Mouse (Mus musculus) hindbrain, embryonic 12.5 days (tissue): Measurements from ENCODE around the gene Fam107b. TPM values are rescaled to one million over a fixed set of nuclear protein-coding genes. Genes with fewer than 3 reads are reported as not detected.
"Not testable (repeated sequence)": the region's sequence is repeated elsewhere in the genome, so short reads cannot be mapped to it uniquely, and the experiment has no call there.

Experiments used
- ATAC-seq: fragments of 200-750 bp; cut with Nextera tagmentation; 2 replicates; pipeline ENCODE4 v1.8.0; 2017; ENCODE audit warnings: moderate TSS enrichment; ENCODE audit not compliant: low FRiP score
- H3K27ac ChIP-seq: fragments of 300-500 bp; sonication (generic); 2 replicates; pipeline ENCODE4 v1.5.1; 2016; ENCODE audit warnings: mild to moderate bottlenecking
- H3K27me3 ChIP-seq: fragments of 300-500 bp; sonication (generic); 2 replicates; pipeline ENCODE4 v1.6.1; 2016; ENCODE audit warnings: mild to moderate bottlenecking
- H3K36me3 ChIP-seq: fragments of 300-500 bp; sonication (generic); 2 replicates; pipeline ENCODE4 v1.6.1; 2016; ENCODE audit warnings: mild to moderate bottlenecking
- H3K4me1 ChIP-seq: fragments of 300-500 bp; sonication (generic); 2 replicates; pipeline ENCODE4 v1.6.1; 2016
- H3K4me2 ChIP-seq: fragments of 300-500 bp; sonication (generic); replicated peaks from 2 replicates; pipeline ENCODE4 v1.6.1; 2016; ENCODE audit warnings: mild to moderate bottlenecking
- H3K4me3 ChIP-seq: fragments of 300-500 bp; sonication (generic); 2 replicates; pipeline ENCODE4 v1.5.1; 2016; ENCODE audit warnings: mild to moderate bottlenecking
- H3K9ac ChIP-seq: fragments of 300-500 bp; sonication (generic); 2 replicates; pipeline ENCODE4 v1.6.1; 2016; ENCODE audit warnings: mild to moderate bottlenecking, moderate library complexity
- H3K9me3 ChIP-seq: fragments of 300-500 bp; sonication (generic); replicated peaks from 2 replicates; pipeline ENCODE4 v1.6.1; 2016; ENCODE audit warnings: mild to moderate bottlenecking
- WGBS: fragments of 180-500 bp; shearing (Covaris S2); methylation state at CpG from one replicate; pipeline ENCODE4 v1.1.7; 2016; 5-methylcytosine and 5-hydroxymethylcytosine counted together
- polyA plus RNA-seq: library from polyadenylated mRNA; unstranded; fragments of >200 nt; fragmentation: Nextera tagmentation; extraction: Ambion mirVana; gene quantifications from 2 replicates; pipeline ENCODE4 v1.2.1, GENCODE M21; 2016

Fam107b gene
- polyA plus RNA-seq, 1 experiment from 2014 or later, result 48.4 TPM

DNA sequence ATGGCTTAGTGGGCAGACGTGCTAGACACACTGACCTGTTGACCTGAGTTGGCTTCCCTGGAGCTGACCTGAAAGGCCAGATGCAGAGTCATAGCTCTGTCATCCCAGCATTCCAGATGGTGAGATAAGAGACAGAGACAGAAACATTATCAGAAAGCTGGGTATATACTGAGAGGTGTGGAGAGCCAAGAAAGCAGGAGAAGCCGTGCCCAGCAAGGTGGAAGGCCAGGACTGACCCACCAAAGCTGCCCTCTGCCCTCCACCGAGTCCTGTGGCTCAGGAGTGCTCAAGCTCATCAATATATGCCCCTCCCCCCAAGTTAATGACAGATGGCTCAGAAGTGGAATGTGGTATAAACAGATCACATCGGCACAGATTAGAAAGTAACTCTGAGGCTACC, 112.4 kb downstream of the Fam107b start:
- H3K4me1 ChIP-seq, result peaks cover 16% of the 10 kb centered on the region
- no peak overlapping the region for H3K4me2 ChIP-seq
- H3K27me3 ChIP-seq, result no peaks in the 10 kb centered on the region
- H3K4me3 ChIP-seq, result no peak overlapping the region
- 57% methylated on average over 4 of the region's 4 CpGs for WGBS
- peak overlapping the region; percentile 81; the same call in 1 of the 2 replicates for H3K27ac ChIP-seq
- ATAC-seq, result 0 out of 2 replicates have a peak, but pooled peaks have one; percentile 42
- H3K9me3 ChIP-seq, result no peaks in the 10 kb centered on the region
- H3K9ac ChIP-seq, result no peak overlapping the region
- no peaks in the 10 kb centered on the region for H3K36me3 ChIP-seq

DNA sequence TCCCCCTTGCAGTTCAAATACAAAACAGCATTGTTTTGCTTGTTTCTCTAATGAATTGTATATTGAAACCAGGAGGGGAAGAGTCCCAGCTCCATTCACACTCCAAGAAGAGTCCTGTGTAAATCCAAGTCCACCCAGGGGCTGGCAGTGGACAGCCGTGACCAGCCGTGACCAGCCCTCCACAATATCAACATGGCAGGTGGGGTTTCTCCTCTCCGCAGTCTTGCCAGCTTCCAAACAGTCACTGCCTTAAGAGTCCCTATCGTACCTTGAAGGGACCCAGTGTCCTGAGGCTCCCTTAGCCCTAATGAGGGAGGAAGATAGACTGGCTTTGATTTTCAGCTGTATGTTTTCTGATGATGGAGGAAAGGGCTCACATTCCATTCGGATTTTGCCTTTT, 113.1 kb downstream of the Fam107b start:
- ATAC-seq, result peak; percentile 62
- Histone ChIP-seq H3K9ac (no peak overlapping the region), H3K27me3 (no peaks in the 10 kb centered on the region), H3K4me1 (peaks cover 16% of the 10 kb centered on the region), H3K36me3 (no peaks in the 10 kb centered on the region), H3K4me3 (no peak overlapping the region), H3K27ac (peak overlapping the region; percentile 81), H3K4me2 (peak overlapping the region; percentile 19), H3K9me3 (no peaks in the 10 kb centered on the region)
- 56% methylated on average over 5 of the region's 5 CpGs for WGBS

DNA sequence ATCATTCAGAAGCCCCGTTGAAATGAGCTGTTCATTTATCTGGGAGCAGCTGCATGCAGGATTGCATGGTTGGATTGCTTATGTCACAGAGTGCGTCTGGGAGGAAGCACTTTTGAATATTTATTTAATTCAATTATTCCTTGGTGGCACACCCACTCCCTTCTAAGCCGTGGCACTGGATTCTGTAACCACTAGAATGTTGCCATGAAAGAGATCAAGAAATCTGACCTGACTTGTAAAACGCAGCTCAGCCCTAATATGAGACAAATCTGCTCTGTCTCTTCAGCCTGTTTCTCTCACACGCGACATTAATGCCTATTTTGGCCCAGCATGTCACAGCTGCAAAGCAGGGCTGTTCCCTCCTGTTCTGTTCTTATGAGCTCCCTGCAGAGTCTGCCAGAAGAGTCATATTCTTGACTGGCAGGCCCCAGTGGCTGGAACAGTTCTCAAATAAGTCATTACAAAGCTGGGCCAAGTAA, 113.5 kb downstream of the Fam107b start:
- WGBS, result 27% methylated on average over 6 of the region's 6 CpGs
- Histone ChIP-seq H3K4me3 (no peak overlapping the region), H3K9me3 (no peaks in the 10 kb centered on the region), H3K4me2 (peak overlapping the region; percentile 19), H3K27ac (peak overlapping the region; percentile 81), H3K4me1 (peaks cover 16% of the 10 kb centered on the region), H3K36me3 (no peaks in the 10 kb centered on the region), H3K27me3 (no peaks in the 10 kb centered on the region), H3K9ac (no peak overlapping the region)
- peak; percentile 82 for ATAC-seq

DNA sequence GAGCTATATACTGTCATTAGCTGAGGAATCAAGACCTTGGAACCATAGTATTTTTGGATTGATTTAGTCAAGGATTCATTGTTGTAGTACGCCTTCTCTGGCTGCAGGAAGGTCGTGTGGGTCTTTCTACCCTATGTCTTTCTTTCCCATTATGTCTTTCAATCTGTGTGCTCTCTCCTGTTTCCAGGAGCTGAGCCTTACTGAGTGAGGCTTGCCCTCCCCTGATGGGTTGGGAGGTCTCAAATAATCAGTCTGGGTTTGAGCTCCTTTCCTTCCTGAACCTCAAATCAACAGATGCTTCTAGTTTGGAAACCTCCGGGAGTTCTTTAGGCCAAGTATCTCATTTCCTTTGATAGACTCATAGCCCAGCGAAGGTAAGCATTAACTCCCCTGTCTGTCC, 119.9 kb downstream of the Fam107b start:
- H3K27ac ChIP-seq, result no peak overlapping the region

DNA sequence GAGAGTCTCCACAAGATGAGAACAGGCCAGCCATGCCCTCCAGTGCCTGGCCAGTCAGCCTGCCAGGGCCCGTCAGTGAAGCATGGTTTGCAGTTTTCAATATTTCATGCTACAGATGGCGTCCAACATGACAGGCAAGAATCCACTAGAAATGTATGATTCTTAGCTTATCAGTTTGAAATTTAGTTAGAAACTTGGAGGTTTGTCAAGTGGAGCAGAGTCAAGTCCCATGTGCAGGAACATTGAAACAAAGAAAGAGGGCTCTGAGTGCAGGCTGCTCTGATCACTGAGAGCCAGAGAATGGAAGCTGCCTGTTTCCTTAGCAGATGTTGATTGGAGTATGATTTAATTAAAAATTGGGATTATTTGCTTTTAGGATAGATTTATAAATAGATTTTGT, 122.5 kb downstream of the Fam107b start:
- no peak overlapping the region for H3K4me2 ChIP-seq
- H3K9ac ChIP-seq, result no peak overlapping the region
- no peak overlapping the region for H3K4me3 ChIP-seq
- H3K9me3 ChIP-seq, result no peaks in the 10 kb centered on the region
- ATAC-seq, result no peak
- H3K36me3 ChIP-seq, result no peaks in the 10 kb centered on the region
- no peak overlapping the region for H3K27ac ChIP-seq
- no peaks in the 10 kb centered on the region for H3K27me3 ChIP-seq
- WGBS, result 88% methylated on average over 2 of the region's 2 CpGs
- no peaks in the 10 kb centered on the region for H3K4me1 ChIP-seq

More for the DNA sequence above, 119.9 kb downstream of the Fam107b start:
- Histone ChIP-seq H3K36me3 (no peaks in the 10 kb centered on the region), H3K4me1 (no peaks in the 10 kb centered on the region), H3K4me3 (no peak overlapping the region), H3K9me3 (no peaks in the 10 kb centered on the region), H3K9ac (no peak overlapping the region), H3K4me2 (no peak overlapping the region), H3K27me3 (no peaks in the 10 kb centered on the region)
- 66% methylated on average over 4 of the region's 4 CpGs for WGBS
- ATAC-seq, result no peak

DNA sequence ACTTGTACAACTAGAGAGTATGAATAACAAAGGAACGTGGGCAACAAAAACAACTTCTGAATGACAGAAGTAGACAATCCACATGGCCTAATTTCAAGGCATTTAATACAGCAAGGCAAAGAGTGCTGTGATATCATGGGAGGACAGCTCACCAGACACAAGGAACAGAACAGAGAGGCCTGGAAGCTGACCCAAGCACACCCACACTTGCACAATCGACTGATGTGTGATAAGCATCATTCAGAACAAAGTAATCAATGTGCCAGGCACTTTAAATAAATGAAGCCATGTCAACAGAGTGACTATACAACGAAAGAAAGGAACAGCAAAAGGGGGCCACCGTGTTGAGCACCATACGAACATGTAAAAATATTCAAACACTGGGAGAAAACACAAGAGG, 125.6 kb downstream of the Fam107b start:
- ATAC-seq, result no peak
- H3K36me3 ChIP-seq, result no peaks in the 10 kb centered on the region
- H3K9ac ChIP-seq, result no peak overlapping the region
- no peak overlapping the region for H3K4me2 ChIP-seq
- WGBS, result 82% methylated on average over 5 of the region's 5 CpGs
- peaks cover 2% of the 10 kb centered on the region; the same call in 1 of the 2 replicates for H3K4me1 ChIP-seq
- H3K27ac ChIP-seq, result no peak overlapping the region
- H3K27me3 ChIP-seq, result no peaks in the 10 kb centered on the region
- H3K4me3 ChIP-seq, result no peak overlapping the region
- no peaks in the 10 kb centered on the region for H3K9me3 ChIP-seq

DNA sequence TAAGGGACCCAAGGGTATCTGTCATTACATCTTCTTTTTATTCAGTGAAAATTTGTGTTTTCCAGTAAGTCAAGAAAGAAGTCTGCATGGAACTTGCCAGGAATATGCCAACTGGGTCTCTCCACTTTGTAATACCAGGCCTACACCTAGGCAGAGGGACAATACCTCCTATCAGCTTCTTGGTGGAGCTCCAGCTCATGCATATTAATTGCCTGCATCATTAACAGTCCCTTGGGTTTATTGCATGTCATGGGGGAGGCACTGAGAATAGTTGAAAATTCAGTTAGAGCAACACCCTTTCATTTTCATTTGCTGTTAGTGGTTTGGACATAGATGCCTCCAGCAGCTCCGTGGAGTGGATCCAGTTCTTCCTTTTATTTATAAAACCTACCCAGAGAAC, 130.1 kb downstream of the Fam107b start:
- ATAC-seq, result no peak
- Histone ChIP-seq H3K27ac (no peak overlapping the region), H3K27me3 (no peaks in the 10 kb centered on the region), H3K4me2 (no peak overlapping the region), H3K4me1 (peaks cover 2% of the 10 kb centered on the region; the same call in 1 of the 2 replicates), H3K4me3 (no peak overlapping the region), H3K9me3 (no peaks in the 10 kb centered on the region), H3K36me3 (no peaks in the 10 kb centered on the region), H3K9ac (no peak overlapping the region)
- 84% methylated on average over 1 of the region's 1 CpGs for WGBS

DNA sequence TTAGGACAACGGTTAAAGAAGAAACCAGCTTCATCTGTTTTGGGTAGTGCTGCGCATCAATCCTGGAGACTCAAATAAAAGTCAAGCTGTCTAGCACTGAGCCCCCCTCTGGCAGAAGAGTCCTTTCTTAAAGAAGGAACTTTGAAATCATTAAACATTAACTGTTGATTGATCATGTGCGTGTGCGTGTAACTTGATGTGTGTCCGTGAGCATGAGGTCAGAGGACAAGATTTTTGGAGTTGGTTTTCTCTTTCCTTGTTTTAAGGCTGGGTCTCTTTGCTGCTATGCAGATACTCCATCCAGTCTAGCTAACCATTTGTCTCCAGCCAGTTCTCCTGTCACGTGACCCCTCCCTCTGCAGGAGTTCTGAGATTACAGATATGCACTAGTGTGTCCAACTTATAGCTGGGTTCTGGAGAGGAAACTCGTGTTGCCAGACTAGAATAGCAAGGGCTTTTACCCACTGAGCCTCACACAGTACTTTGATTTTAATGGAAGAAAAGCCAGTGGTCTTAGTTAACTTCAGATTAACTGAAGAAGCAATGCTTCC, 132.4 kb downstream of the Fam107b start:
- WGBS, result 81% methylated on average over 7 of the region's 7 CpGs
- Histone ChIP-seq H3K9me3 (no peaks in the 10 kb centered on the region), H3K4me3 (no peak overlapping the region)

DNA sequence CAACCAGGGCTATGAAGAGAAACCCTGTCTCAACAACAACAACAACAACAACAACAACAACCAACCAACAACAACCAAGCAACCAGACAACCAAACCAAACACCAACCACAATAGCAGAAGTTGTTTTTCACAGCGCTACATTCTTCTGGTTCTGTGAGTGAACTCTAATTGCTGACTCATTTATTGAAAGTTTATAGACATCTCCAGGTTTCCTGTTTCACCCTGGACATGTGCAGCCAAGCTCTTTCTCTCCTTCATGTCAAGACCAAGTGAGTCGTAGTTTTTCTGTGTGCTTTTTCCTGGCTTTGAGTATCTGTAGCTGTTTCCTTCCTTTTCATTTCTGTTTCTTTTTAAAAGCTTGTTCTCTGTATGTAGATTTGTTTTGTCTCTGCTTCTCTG, 133.5 kb downstream of the Fam107b start:
- no peak for ATAC-seq

More for the DNA sequence above, 132.4 kb downstream of the Fam107b start:
- H3K27me3 ChIP-seq, result no peaks in the 10 kb centered on the region
- peaks cover 2% of the 10 kb centered on the region; the same call in 1 of the 2 replicates for H3K4me1 ChIP-seq
- no peak overlapping the region for H3K9ac ChIP-seq
- ATAC-seq, result no peak
- H3K27ac ChIP-seq, result no peak overlapping the region
- no peaks in the 10 kb centered on the region for H3K36me3 ChIP-seq
- H3K4me2 ChIP-seq, result no peak overlapping the region

DNA sequence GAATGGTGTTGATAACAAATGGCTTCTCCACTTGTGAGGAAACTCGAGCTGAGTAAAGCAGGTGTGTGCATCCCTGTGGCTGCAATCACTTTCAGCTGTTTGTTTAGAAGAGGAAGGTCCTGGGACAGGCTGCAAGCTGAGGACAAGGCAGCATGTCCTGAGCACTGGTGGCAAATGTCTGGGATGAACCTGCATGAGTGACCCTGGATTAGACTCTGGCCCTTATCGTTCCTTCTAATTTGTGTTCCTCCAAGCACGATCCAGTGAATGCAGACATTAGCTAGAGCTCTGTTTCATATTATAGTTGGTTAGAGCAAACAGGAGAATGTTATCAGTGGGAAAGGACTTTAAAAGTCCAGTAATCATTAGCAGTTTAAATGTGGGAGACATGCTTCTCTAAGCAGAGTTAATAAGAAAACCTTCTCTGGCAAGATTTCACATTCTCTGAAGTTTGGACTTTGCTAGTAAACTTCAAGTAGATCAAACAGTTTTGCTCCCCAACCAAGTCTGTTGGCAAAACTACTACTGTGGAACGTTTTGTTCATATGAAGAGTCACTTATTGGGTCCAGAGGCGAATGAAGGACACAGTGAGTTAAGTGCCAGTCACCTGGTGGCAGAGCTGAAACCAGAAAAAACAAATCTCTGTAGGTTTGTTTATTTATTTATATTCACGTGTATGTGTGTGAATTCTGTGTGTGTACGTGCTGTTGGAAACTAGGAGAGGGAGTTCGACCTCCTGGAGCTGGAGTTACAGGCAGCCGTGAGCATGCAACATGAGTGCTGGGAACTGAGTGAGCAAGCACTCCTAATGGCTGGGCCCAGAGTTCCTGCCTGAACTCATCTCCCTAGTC, 134.2 kb downstream of the Fam107b start:
- no peak for ATAC-seq
- WGBS, result 75% methylated on average over 9 of the region's 9 CpGs
- no peak overlapping the region for H3K27ac ChIP-seq

More for the DNA sequence above, 133.5 kb downstream of the Fam107b start:
- Histone ChIP-seq H3K4me2 (no peak overlapping the region), H3K27me3 (no peaks in the 10 kb centered on the region), H3K9ac (no peak overlapping the region), H3K4me3 (no peak overlapping the region), H3K4me1 (peaks cover 2% of the 10 kb centered on the region; the same call in 1 of the 2 replicates), H3K27ac (no peak overlapping the region), H3K9me3 (no peaks in the 10 kb centered on the region), H3K36me3 (no peaks in the 10 kb centered on the region)
- WGBS, result 90% methylated on average over 2 of the region's 2 CpGs

DNA sequence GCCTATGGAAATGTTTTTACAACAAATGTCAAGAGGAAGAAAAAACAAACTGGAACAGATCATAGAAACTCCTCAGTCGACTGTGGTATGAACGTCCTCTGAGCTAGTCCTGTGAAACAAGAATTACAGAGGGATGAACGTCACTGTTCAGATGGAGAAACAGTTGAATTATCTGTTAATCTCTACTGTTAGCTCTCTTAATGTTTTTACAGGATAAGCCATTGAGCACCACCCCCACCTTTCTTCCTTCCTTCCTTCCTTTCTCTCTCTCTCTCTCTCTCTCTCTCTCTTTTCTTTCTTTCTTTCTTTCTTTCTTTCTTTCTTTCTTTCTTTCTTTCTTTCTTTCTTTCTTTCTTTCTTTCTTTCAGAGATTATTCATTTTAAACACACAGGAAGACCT, 135.0 kb downstream of the Fam107b start:
- H3K4me3 ChIP-seq, H3K9ac ChIP-seq, H3K27me3 ChIP-seq, H3K4me1 ChIP-seq, H3K36me3 ChIP-seq, H3K4me2 ChIP-seq, ATAC-seq, H3K27ac ChIP-seq, H3K9me3 ChIP-seq: not testable (repeated sequence)
- WGBS, result 76% methylated on average over 3 of the region's 3 CpGs

More for the DNA sequence above, 134.2 kb downstream of the Fam107b start:
- Histone ChIP-seq H3K9ac (no peak overlapping the region), H3K9me3 (no peaks in the 10 kb centered on the region), H3K4me1 (peaks cover 2% of the 10 kb centered on the region; the same call in 1 of the 2 replicates), H3K4me2 (no peak overlapping the region), H3K36me3 (no peaks in the 10 kb centered on the region), H3K4me3 (no peak overlapping the region), H3K27me3 (no peaks in the 10 kb centered on the region)

DNA sequence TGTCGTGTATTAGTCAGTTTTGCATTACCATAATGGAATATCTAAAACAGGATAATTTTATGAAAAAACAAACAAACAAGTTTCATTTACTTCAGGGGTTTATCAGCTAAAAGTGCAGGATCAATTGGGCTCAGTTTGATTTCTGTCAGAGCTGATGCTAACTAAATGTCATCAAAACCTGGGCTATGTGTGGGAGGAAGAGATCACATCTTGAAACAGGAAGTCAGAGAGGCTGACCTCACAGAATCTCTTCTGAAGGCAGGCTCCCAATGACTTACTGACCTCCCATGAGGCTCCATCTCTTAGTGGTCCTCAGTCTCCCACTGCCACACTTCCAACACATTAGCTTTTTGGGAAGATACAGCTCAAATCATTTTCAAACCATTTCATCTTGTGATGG, 136.9 kb downstream of the Fam107b start:
- H3K4me2 ChIP-seq, result no peak overlapping the region
- H3K4me1 ChIP-seq, result no peaks in the 10 kb centered on the region
- no peak overlapping the region for H3K9ac ChIP-seq
- no peaks in the 10 kb centered on the region for H3K27me3 ChIP-seq
- WGBS, result 81% methylated on average over 1 of the region's 1 CpGs
- ATAC-seq, result no peak
- H3K4me3 ChIP-seq, result no peak overlapping the region
- H3K9me3 ChIP-seq, result no peaks in the 10 kb centered on the region
- no peak overlapping the region for H3K27ac ChIP-seq
- H3K36me3 ChIP-seq, result no peaks in the 10 kb centered on the region
